Mouse (Mus musculus): ENCODE measurements around the gene Fastkd1. TPM values are rescaled to one million over a fixed set of nuclear protein-coding genes. Genes with fewer than 3 reads are reported as not detected.
"Not testable (repeated sequence)": the region's sequence is repeated elsewhere in the genome, so short reads cannot be mapped to it uniquely, and the experiment has no call there.

Fastkd1 gene
- polyA plus RNA-seq, 1 experiment from 2014 or later = 12.1 TPM

DNA sequence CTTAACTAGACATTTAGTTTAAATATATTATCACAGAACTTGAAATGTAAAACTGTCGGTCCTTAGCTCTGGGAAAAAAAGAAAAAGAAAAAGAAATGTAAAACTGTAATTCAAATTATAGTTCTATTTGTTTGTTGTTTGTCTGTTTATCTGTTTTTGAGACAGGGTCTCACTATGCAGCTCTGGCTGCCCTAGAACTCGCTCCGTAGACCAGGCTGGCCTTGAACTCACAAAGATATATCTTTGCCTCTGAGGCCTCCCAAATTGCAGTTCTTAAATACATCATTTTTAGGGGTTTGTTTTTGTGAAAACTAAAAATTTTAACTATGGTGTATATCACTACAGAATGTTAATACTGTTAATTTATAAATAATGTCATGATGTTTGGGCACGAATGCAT is 45.7 kb downstream of the Fastkd1 start:
- no peak overlapping the region for H3K4me2 ChIP-seq (replicated peaks)
- no peaks in the 10 kb centered on the region for H3K9me3 ChIP-seq
- H3K27me3 ChIP-seq = no peaks in the 10 kb centered on the region
- H3K4me3 ChIP-seq = no peak overlapping the region
- WGBS = 95% methylated on average over 4 of the region's 4 CpGs
- H3K4me1 ChIP-seq = no peaks in the 10 kb centered on the region
- H3K27ac ChIP-seq = no peak overlapping the region
- ATAC-seq (ENCODE audit: low FRiP score, low read depth) = no peak
- no peak overlapping the region for H3K9ac ChIP-seq
- peaks cover 24% of the 10 kb centered on the region for H3K36me3 ChIP-seq

DNA sequence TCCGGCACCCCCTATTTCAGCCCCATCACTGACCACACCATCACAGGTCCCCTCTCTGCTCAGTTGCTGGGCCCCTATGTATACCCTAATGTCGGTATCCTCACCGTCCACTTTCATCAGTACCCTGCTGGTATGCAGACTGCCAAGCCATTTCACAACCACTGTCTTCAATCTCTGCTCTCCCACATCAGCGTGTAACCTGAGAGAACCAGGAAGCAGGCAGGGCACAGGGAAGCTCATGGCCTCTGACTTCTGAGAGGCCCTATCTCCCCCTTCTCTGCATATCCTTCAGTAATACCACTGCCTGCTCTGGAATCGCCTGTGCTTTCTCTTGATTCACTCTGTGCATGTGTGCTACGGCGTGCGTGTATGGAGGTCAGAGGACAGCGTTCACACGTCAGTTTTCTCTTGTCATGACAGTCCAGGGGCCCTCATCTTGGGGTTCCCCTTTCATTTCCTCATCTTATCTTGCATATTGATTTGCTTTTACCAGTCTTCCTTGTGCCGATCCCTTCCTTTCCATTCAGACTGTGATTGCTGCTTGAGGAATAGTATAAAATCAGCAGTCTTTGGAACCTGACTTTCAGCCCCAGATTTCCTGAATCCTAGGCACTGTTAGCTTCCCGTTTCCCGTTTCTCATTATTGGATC is 49.4 kb downstream of the Fastkd1 start:
- 77% methylated on average over 13 of the region's 13 CpGs for WGBS
- no peak overlapping the region for H3K4me3 ChIP-seq
- no peak overlapping the region for H3K27ac ChIP-seq
- no peaks in the 10 kb centered on the region for H3K27me3 ChIP-seq
- no peaks in the 10 kb centered on the region for H3K9me3 ChIP-seq
- ATAC-seq (ENCODE audit: low FRiP score, low read depth) = no peak
- no peak overlapping the region for H3K9ac ChIP-seq
- no peak overlapping the region for H3K4me2 ChIP-seq (replicated peaks)
- no peaks in the 10 kb centered on the region for H3K4me1 ChIP-seq
- peaks cover 38% of the 10 kb centered on the region for H3K36me3 ChIP-seq

DNA sequence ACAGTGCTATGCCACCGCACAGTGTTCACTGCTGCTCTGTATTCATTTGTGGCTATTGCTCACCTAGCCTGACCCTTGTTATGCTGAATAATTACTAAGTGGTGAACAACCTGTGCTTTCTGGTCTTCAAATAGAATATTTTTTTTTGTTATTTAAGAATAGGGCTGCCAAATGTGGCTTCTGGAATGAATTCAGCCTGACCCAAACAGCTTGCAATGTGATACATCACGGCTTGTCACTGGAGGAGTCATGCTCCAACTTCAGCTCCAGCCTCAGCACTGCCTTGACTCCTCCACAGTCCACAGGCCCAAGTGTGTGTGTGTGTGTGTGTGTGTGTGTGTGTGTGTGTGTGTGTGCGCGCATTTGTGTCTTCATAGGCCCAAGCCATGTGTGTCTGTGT is 54.0 kb downstream of the Fastkd1 start:
- Histone ChIP-seq H3K4me2 (replicated peaks) (no peak overlapping the region), H3K9ac (no peak overlapping the region), H3K9me3 (no peaks in the 10 kb centered on the region), H3K27ac (no peak overlapping the region), H3K27me3 (no peaks in the 10 kb centered on the region), H3K4me1 (no peaks in the 10 kb centered on the region), H3K36me3 (peaks cover 57% of the 10 kb centered on the region), H3K4me3 (no peak overlapping the region)
- no peak for ATAC-seq (ENCODE audit: low FRiP score, low read depth)
- 94% methylated on average over 4 of the region's 4 CpGs for WGBS

DNA sequence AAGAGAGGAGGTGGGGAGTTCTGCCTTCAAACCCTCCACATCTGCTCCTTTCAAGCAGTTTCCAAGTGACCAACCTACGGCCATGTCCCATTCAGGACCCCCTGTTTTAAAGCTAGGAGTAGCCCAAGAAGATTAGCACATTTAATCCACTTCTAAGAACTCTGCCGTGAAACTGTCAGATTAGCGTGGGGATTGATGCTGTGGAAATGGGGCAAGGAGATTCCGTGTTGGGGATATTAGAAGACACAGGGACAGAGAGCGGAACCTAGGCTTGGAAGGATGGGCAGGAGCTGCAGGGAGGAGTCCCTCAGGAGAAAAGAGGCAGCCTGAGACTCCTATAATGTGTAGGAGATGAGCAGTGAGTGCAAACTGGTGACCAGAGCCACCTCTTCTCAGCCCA is 63.6 kb downstream of the Fastkd1 start:
- H3K36me3 ChIP-seq = peaks cover 14% of the 10 kb centered on the region; the same call in 1 of the 2 replicates
- WGBS = 87% methylated on average over 5 of the region's 5 CpGs
- no peak for ATAC-seq (ENCODE audit: low FRiP score, low read depth)
- no peak overlapping the region for H3K4me3 ChIP-seq
- peaks cover 6% of the 10 kb centered on the region; the same call in 1 of the 2 replicates for H3K4me1 ChIP-seq
- no peaks in the 10 kb centered on the region for H3K9me3 ChIP-seq
- no peak overlapping the region for H3K27ac ChIP-seq
- no peaks in the 10 kb centered on the region for H3K27me3 ChIP-seq
- H3K9ac ChIP-seq = no peak overlapping the region
- no peak overlapping the region for H3K4me2 ChIP-seq (replicated peaks)

DNA sequence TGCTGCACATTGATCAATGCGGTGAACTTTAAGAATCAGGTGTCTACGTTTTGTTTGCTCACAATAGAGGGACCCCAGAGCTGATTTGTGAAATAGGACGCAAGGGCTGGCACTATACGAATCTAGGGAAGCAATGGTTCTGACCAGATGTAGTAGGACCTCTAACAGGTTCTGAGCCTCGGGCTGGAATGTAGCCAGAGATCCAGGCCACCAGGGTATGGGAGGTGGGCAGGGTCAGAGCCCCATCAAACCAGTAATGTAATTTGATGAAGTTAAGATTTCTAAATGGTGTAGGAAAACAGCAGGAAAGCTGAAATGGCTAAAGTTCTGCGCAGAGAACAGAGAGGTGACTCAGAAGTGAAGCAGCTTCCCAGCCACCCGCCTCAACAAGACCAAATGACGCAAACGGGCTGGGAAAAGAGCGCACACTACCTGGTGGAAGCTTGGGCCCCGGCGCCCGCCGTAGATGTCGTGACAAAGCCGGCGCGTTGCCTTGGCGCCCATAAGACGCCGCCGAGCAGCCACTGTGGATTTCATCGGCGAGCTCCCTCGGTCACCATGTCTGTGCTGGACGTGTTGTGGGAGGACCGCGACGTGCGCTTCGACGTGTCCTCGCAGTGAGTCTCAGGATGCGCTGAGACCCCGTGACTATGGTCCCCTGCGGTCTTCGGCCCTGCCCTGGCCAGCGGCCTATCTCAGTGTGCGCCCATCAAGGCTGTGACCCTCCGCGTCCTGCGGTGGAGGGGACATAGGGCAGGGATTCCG is 66.4 kb downstream of the Fastkd1 start, which contains the start of gene Bbs5:
TSS of gene Bbs5 (plus strand) at position 446 of the 765 bp plus-strand sequence.
- H3K9me3 ChIP-seq = no peaks in the 10 kb centered on the region
- ATAC-seq (ENCODE audit: low FRiP score, low read depth) = peak; percentile 95

DNA sequence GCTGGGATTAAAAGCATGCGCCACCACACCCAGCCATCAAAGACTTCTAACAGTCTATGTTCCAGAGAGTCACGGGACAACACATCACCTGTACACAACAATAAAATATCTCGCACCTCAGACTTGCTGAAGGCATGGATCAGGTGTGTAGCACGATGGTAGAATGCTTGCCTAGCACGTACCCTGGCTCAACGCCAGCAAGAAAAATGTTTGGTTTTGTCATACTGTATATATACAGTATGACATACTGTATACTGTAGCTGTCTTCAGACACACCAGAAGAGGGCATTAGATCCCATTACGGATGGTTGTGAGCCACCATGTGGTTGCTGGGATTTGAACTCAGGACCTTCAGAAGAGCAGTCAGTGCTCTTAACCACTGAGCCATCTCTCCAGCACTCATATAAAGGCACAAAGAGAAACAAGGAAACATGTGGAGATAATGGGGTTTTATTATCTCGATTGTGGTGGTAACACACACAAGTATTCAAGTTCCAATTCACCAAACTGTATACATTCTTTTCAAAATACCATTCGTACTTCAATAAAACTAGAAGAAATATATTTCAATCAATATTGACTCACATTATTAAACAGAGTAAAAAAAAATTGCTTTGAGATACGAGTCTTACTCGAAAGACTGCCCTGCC is 68.2 kb downstream of the Fastkd1 start:
- Histone ChIP-seq H3K27ac (no peak overlapping the region), H3K4me1 (peaks cover 7% of the 10 kb centered on the region), H3K36me3 (no peaks in the 10 kb centered on the region), H3K9ac (no peak overlapping the region), H3K4me3 (no peak overlapping the region), H3K9me3 (no peaks in the 10 kb centered on the region), H3K27me3 (no peaks in the 10 kb centered on the region), H3K4me2 (replicated peaks) (no peak overlapping the region)
- WGBS = 92% methylated on average over 11 of the region's 11 CpGs
- no peak for ATAC-seq (ENCODE audit: low FRiP score, low read depth)

More for the DNA sequence above, 66.4 kb downstream of the Fastkd1 start, which contains the start of gene Bbs5:
- peaks cover 6% of the 10 kb centered on the region; the same call in 1 of the 2 replicates for H3K4me1 ChIP-seq
- H3K36me3 ChIP-seq = peaks cover 3% of the 10 kb centered on the region; the same call in 1 of the 2 replicates
- peak within 1 kb of the TSS; percentile 83 for H3K9ac ChIP-seq
- H3K4me3 ChIP-seq = peak within 1 kb of the TSS; percentile 92
- H3K27me3 ChIP-seq = no peaks in the 10 kb centered on the region
- H3K4me2 ChIP-seq (replicated peaks) = peak within 1 kb of the TSS; percentile 74
- H3K27ac ChIP-seq = no peak within 1 kb of the TSS
- 3% methylated on average over 43 of the region's 43 CpGs for WGBS

DNA sequence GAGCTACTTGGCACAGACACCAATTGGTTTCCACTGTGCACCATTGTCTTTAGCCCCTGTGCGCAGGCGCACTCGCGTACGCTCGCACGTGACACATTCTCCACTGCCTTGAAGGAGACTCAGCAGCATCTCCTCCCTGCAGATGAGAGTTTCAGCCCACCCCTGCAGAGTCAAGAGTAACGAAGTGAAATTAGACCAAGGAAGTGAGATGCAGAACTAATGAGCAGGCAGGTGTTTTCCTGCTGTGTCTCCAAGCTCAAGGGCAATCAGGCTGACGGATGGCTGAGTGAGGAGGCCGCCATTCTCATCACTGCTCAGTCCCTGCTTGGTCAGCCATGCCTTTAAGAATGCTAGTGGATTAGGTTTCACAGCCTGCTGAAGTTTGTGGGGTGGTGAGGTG is 73.2 kb downstream of the Fastkd1 start:
- H3K9me3 ChIP-seq = no peaks in the 10 kb centered on the region
- no peaks in the 10 kb centered on the region for H3K27me3 ChIP-seq
- no peak overlapping the region for H3K4me2 ChIP-seq (replicated peaks)
- H3K27ac ChIP-seq = no peak overlapping the region
- no peak overlapping the region for H3K4me3 ChIP-seq
- peaks cover 3% of the 10 kb centered on the region; the same call in 1 of the 2 replicates for H3K4me1 ChIP-seq
- H3K9ac ChIP-seq = no peak overlapping the region
- no peaks in the 10 kb centered on the region for H3K36me3 ChIP-seq
- WGBS = 58% methylated on average over 10 of the region's 10 CpGs
- ATAC-seq (ENCODE audit: low FRiP score, low read depth) = 0 out of 2 replicates have a peak, but pooled peaks have one; percentile 36

DNA sequence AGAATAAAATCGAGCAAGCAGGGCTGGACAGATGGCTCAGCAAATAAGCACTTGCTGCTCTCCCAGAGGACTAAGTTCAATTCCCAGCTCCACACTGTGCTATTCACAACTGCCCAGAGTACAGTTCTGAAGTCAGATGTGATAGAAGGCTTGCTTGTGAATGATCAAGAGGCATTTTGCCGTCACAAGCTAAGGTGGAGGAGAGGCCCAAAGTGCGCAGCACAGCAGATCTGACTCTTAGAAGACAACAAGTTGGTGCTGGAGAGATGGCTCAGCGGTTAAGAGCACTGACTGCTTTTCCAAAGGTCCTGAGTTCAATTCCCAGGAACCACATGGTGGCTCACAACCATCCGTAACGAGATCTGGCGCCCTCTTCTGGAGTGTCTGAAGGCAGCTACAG is 75.3 kb downstream of the Fastkd1 start:
- not testable (repeated sequence) for H3K9ac ChIP-seq; H3K27me3 ChIP-seq; H3K36me3 ChIP-seq; H3K4me2 ChIP-seq (replicated peaks); H3K9me3 ChIP-seq; H3K4me1 ChIP-seq; ATAC-seq (ENCODE audit: low FRiP score, low read depth); H3K27ac ChIP-seq; H3K4me3 ChIP-seq
- WGBS = 76% methylated on average over 7 of the region's 7 CpGs

Other genes starting within 250 kb of the Fastkd1 start
- gene Lrp2, start 127.5 kb downstream of the Fastkd1 start, polyA plus RNA-seq (2015; fragmentation: Nextera tagmentation; extraction: Ambion mirVana) = 0.04 TPM in 1 of 2 replicates, not detected in the other
- 20.5 and 21.6 TPM in 2 replicates for gene Bbs5, start 66.3 kb downstream of the Fastkd1 start, polyA plus RNA-seq (2015; fragmentation: Nextera tagmentation; extraction: Ambion mirVana)
- gene Klhl41, start 43.4 kb downstream of the Fastkd1 start, polyA plus RNA-seq (2015; fragmentation: Nextera tagmentation; extraction: Ambion mirVana) = 17.6 and 22.0 TPM in 2 replicates
- gene Ppig, start 9.0 kb upstream of the Fastkd1 start, polyA plus RNA-seq (2015; fragmentation: Nextera tagmentation; extraction: Ambion mirVana) = 169 and 174 TPM in 2 replicates
- gene Ccdc173, start 76.1 kb upstream of the Fastkd1 start, polyA plus RNA-seq (2015; fragmentation: Nextera tagmentation; extraction: Ambion mirVana) = 1.9 and 2.3 TPM in 2 replicates
- gene Phospho2, start 76.1 kb upstream of the Fastkd1 start, polyA plus RNA-seq (2015; fragmentation: Nextera tagmentation; extraction: Ambion mirVana) = 22.2 and 25.2 TPM in 2 replicates
- gene Klhl23, start 108.4 kb upstream of the Fastkd1 start, polyA plus RNA-seq (2015; fragmentation: Nextera tagmentation; extraction: Ambion mirVana) = 29.2 and 31.6 TPM in 2 replicates
- 379 and 400 TPM in 2 replicates for gene Ssb, start 148.0 kb upstream of the Fastkd1 start, polyA plus RNA-seq (2015; fragmentation: Nextera tagmentation; extraction: Ambion mirVana)
- 36.2 and 40.5 TPM in 2 replicates for gene Mettl5, start 172.1 kb upstream of the Fastkd1 start, polyA plus RNA-seq (2015; fragmentation: Nextera tagmentation; extraction: Ambion mirVana)
- gene Ubr3, start 183.7 kb upstream of the Fastkd1 start, polyA plus RNA-seq (2015; fragmentation: Nextera tagmentation; extraction: Ambion mirVana) = 13.8 and 14.6 TPM in 2 replicates

Measured in limb, embryonic 13.5 days (tissue).